Mouse (Mus musculus): ENCODE results near the gene Amd1.

Amd1 gene

DNA sequence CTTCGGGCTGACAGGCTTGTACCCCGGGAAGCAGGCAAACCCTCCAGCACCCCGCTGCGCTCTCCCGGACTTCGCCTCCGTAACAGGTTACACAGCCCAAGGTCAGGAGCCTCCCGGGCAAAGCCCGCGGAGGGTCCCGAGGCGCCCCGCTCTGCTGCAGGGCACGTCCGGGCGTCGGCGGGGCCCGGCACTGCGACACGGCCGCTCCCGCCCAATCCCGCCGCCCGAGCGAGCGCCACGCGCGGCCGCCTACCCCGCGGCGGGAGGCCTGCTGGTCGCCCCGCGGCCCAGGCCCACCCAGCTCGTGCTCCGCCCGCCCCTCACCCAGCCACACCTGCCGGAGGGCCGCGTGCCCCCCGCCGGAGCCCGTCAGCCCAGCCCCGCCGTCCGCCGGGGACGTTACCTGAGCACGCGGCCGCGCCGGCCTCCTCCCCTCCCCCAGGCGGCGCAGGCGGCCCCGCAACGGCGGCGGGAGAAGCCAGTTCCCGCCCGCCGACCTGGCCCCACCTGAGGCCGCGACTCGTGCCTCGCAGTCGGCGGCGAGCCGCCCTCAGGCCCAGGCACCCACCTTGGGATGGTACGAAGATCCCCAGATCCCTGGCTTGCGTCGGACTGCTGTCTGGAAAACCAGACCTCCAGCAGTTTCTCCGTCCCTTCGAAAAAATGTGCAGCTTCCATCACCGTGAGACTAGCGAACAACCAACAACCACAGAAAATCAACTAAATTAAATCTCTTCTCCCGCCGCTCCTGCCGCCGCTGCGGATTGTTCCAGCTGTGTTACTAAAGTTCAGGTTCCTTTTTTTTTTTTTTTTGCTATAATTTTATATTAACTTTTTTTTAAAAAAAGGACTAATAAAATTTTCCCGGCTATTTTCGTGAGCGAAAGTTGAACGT, 558 bp downstream of the Amd1 start:
- peak; percentile 30 for DNase-seq (ENCODE audit: low read depth, low spot score)

- DNase-seq (ENCODE audit: low read depth, low spot score) = peak; percentile 88
Measured at GRCm38 (mm10) chr10:40300648-40301171, 1.3 kb downstream of the Amd1 start.

GRCm38 (mm10) chr10:40292640-40293039, 9.3 kb downstream of the Amd1 start:
- DNase-seq (ENCODE audit: low read depth, low spot score) = no peak

DNA sequence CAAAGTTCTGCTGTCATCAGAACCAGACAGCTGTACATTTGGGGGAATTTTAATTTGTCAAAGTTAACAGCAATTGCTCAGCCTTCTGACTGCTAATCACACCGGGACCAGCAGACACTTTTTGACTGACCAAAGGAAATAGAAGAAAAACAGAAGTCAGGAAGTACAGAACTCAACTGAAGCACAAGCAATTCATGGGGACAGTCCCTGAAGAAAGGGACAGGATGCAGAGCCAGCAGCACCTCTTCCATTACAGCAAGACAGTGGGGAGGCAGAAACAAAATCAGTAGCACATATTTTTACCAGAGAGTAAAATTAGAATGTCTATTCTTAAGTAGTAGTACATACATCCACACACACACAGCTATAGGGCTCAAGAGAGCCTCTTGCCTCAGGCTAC, 15.2 kb downstream of the Amd1 start:
- DNase-seq (ENCODE audit: low read depth, low spot score) = no peak

DNA sequence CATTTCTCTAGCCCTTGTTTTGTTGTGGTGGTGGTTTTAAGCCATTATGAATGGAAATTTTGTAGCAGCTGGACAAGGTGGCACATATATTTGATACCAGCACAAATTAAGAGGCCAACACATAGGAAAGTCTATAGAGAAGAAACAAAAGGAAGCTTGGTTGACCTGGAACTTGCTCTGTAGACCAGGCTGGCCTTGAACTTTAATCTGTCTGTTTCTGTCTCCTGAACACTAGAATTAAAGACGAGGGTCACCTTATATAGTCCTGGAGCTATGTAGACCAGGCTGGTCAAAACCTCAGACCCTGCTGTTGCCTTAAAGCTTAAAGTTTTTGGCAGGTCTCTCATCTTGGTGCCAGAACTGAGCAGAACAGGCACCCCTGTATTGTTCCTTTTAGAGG, 16.4 kb downstream of the Amd1 start:
- DNase-seq (ENCODE audit: low read depth, low spot score) = peak; percentile 29

DNA sequence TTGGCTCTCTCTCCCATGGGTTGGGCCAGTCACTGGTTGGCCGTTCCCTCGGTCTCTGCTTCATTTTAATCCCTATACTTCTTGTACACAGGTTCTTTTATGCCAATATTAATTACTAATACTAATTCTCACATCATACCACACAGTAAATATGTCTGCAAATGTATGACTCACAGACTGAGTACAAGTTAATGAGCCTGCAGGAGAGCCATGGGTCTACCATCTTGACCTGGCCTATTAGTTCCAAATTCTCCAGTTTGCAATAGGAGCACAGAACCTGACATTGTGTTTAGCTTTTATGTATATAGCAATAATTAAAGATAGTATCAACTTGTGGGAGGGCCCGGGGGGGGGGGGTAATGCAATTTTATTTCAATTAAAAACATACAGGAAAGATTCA, 17.0 kb downstream of the Amd1 start:
- no peak for DNase-seq (ENCODE audit: low read depth, low spot score)

GRCm38 (mm10) chr10:40284179-40284831, 17.7 kb downstream of the Amd1 start:
- DNase-seq (ENCODE audit: low read depth, low spot score) = no peak

DNA sequence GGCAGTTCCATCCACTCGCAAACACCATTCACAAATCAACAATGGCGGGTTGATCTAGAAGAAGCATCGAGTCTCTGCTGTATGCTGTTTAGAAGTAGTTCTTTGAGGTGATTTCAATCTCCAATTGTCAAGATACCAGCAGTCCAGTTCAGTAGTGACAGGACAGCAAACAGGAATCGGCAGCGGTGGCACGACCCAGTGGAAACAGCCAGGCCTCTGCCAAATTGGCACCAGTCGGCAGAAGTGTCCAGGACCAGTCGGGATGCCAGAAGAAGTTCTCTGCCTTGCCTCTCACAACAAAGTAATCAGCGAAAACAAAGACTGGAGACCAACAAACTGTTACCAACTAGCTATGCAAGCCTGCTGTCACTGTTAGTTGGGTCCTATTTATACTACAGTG, 18.4 kb downstream of the Amd1 start:
- DNase-seq (ENCODE audit: low read depth, low spot score) = no peak

- no peak for DNase-seq (ENCODE audit: low read depth, low spot score)
Measured at GRCm38 (mm10) chr10:40281565-40281964, 20.4 kb downstream of the Amd1 start.

DNA sequence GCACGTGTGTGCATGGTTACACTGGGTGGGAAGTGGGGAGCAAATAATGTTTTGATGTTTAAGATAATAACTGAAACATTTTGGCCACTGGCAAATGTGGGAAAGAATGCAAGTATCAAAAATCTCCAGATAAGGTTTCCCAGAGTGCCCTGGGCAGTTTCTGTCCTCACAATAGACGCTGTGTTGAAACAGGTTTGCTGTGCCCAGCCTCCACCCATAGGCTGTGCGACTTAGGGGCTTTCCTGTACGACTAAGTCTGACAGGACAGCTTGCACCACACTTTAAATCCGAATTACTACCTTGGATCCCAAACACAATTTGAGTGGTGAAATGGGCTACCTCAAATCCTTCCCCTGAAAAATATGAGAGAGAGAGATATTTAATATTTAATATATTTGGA, 23.7 kb downstream of the Amd1 start:
- no peak for DNase-seq (ENCODE audit: low read depth, low spot score)

- DNase-seq (ENCODE audit: low read depth, low spot score) = no peak
Measured at GRCm38 (mm10) chr10:40275991-40276390, 26.0 kb downstream of the Amd1 start.

DNA sequence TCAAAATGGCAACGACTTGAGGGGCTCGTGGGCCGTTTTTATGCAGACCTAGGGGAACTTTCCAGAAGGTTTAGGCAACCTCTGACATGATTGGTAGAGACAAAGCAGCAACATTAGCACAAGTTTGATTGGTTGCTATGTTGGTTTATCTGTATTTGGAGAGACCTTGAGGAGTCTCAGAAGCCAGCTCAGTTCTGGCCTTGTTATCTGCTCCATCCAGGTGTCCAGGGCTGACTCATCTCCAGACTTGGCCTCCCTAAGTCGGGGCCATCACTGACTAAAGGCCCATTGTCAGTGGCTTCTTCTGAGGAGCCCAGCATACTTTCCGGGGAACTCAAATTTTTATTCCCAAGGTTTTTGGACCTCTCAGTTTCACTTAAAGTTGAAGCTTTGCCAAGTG, 28.0 kb downstream of the Amd1 start:
- no peak for DNase-seq (ENCODE audit: low read depth, low spot score)

DNA sequence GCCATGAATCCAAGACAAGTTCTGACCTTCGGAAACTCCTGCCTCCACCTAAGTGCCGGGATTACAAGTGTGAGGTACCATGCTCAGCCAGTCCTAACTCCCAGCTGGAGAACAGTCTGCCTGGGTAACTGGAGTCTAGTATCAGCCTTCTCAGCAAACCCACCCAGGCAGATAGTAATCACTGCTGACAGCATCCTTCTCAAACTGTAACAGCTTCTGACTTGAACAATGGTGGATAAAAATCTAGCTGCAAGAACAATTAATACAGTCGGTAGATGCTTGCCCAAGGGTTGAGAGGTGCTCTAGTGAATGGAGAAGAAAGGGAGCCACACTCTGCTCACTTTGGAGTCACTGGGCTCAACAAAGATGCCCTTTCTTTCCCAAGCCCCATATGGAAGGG, 30.8 kb downstream of the Amd1 start:
- no peak for DNase-seq (ENCODE audit: low read depth, low spot score)

DNA sequence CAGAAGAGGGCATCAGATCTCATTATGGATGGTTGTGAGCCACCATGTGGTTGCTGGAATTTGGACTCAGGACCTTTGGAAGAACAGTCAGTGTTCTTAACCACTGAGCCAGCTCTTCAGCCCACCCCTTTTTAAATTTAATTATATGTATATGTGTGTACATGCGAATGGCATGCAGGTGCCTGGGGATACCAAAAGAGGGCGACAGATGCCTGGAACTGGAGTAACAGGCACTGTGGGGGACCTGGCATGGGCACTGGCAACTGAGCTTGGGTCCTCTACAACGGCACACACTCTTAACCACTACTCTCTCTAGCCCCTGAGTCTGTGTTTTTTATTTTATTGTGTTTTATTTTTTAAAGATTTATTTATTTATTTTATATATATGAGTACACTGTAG, 37.1 kb downstream of the Amd1 start:
- DNase-seq (ENCODE audit: low read depth, low spot score) = no peak

GRCm38 (mm10) chr10:40263691-40264090, 38.3 kb downstream of the Amd1 start:
- no peak for DNase-seq (ENCODE audit: low read depth, low spot score)

DNA sequence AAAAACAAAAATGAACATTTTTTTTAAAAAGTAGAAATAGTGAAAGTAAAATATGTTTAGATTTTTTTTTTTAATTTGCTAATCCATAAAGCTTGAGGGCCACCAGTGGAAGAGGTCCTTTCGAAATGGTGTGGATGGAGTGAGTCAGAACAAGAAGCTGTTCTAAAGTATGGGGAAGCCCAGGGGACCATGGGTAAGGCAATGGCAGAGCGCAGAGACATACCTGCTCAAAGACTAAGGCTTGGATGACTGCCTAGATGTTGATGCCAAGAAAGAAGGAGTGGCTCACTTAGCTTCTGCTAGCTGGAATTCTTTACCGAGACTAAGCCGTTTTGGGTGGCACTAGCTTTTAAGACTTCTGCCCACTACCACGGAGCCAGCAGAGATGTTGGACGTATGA, 39.8 kb downstream of the Amd1 start:
- DNase-seq (ENCODE audit: low read depth, low spot score) = no peak

DNA sequence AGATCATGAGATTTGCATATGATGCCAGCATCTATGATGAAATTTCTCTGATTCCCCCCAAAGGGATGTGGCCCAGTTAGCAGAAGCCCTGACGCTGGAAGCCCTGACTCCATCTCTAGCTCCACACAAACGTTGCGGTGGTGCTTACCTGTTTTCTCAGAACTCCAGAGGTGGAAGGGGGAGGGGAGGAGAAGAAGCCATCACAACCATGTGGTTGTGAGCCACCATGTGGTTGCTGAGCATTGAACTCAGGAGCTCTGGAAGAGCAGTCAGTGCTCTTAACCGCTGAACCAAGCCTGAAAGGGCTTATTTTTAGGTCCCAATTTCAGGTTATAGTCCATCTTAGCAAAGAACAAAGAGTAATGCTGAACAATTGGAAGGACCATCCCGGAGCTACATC, 41.7 kb downstream of the Amd1 start:
- DNase-seq (ENCODE audit: low read depth, low spot score) = no peak

DNA sequence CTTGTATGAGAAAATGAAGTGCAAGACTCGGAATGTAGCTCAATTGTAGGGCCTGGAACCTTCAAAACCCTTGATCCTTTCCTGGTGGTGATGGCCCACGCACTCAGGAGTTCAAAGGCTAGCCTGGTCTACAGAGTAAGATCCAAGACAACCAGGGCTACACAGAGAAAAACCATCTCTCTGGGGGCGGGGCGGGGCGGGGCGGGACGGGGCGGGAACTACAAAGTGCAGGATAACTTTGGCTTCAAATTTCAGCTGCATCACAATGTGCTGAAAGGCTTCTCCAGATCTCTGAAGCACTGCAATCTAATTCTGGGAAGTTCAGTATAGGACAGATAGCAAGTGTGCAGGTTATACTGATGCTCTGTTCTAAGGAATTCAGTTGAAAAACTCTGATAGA, 42.4 kb downstream of the Amd1 start:
- no peak for DNase-seq (ENCODE audit: low read depth, low spot score)

- DNase-seq (ENCODE audit: low read depth, low spot score) = peak; percentile 69
Measured at GRCm38 (mm10) chr10:40258976-40259375, 43.0 kb downstream of the Amd1 start.

DNA sequence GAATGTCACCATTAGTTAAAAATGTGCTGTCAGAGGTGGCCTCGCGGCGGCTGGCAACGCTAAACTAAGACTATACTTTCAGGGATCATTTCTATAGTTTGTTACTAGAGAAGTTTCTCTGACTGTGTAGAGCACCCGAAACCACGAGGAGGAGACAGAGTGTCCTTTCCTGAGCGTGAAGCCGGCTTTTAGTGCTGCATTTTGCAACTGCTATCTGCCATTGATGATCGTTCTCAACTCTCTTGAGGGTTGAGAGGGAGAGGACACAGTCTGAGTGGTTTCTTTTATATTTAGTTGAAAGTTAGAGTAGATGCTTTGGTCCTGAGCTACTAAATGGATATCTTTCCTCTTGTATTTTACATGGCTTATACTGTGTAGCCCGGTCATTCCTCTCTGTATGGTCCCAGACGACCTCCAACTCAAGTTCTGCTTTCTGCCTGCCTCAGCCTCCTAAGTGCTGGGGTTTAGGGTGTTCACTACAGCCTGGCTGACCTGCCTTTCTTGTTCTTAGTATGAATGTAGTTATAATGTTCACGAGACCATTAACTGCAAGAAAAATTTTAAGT, 43.5 kb downstream of the Amd1 start:
- peak; percentile 93 for DNase-seq (ENCODE audit: low read depth, low spot score)

DNA sequence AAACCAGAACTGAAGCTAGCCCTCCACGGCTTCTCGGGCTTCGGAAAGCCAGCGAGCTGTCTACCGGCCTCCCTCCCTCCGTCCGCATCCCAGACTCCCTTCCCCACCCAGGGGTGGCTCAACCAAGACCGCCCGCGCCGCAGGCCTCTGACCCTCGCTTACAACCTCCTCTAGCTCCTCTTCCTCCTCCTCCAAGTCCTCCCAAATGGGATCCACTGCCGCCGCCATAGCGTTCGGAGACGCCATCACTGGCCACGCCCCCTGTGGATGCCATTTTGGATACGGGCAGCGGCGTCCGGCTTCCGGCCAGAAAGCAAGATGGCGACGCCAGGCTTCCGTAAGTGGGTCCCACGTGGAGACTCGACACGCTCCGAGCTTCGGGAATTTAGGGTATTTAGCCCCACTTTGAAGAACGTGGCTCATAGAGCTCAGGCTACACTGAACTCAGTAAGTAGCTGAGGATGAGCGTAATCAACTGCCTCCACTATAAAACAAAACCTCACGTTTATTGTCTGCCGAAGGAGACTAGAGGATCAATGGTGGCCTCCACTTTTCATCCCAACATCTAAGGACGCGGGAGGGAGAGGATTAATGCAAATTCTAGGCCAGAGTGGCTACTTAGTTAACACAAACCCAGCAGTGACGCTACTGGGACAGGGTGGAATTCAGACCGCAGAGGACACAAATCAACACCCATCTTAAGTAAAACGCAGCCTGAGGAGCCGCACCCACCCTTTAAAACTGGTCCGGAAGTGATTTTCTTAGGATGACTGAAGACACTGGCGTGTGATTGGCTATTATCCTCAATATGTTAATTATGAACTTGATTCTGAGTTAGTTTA, 44.4 kb downstream of the Amd1 start, which contains the start of gene Gtf3c6:
Gtf3c6 (minus strand) TSS at position 695 of the 842 bp plus-strand sequence.
- peak; percentile 92 for DNase-seq (ENCODE audit: low read depth, low spot score)

DNA sequence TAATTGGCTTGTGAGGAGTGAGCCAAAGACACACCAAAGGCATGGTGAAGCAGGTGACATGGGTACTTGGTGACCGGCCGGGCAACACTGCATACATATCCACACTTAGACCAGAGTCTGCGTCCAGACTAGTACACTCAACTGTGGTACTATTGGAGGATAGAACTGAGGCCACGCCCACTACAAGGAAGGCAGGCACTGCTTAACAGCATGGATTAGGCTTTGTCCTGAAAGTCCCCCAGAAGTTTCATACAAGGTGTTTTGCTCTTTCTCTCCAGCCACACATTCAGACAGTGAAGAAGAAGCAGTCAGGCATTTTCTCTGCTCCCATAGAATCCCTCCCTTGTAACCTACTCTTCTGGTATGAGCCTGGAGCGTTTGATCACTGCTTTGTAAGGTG, 45.3 kb downstream of the Amd1 start:
- DNase-seq (ENCODE audit: low read depth, low spot score) = peak; percentile 83

All from forelimb bud, embryonic 11.5 days (tissue).